Mouse (Mus musculus) E14TG2a.4 (cell line): ENCODE data around the gene Lag3.

Source experiments
- CTCF ChIP-seq: conservative IDR thresholded peaks from 2 replicates; pipeline ENCODE4 v1.5.1; 2014; ENCODE audit warnings: low read length
- NANOG ChIP-seq: IDR thresholded peaks from 2 replicates; pipeline ENCODE4 v1.6.1; 2014; ENCODE audit warnings: borderline replicate concordance, low read length, mixed read lengths
- POU5F1 ChIP-seq: IDR thresholded peaks from 2 replicates; pipeline ENCODE4 v1.6.1; 2014; ENCODE audit warnings: low read length, borderline replicate concordance

DNA sequence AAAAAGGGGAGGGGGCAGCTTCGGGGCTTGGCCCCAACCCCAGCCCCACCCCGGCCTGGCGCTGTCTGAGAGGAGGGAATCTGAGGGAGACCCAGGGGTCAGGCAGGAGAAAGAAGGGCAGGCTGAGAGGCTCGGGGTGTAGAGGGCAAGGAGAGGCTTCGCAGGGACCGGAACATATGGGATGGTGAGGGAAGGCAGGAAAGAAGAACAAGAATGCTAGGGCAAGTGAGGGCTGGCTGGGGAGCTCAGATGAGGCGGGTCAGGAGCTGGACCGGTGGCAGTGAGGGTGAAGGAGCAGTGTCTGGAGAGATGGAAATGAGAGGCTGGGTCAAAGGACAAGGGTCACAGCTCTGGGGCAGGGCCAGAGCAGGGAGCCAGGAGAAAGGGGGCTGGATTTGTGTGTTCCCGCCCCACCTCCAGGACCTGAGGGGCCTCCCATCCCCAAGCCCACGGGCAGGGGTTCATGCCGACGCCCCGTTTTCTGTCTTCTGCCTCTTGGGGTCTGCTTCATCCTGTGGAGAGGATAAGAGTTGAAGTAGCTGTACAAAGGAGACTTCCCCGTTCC lies 2.3 kb upstream of the Lag3 start:
- no peak for TF ChIP-seq CTCF
- no peak for TF ChIP-seq POU5F1
- no peak for TF ChIP-seq NANOG
